Mouse (Mus musculus) mammary gland, adult 2 months (tissue): ENCODE measurements around the gene Glra1. TPM values are rescaled to one million over a fixed set of nuclear protein-coding genes. Genes with fewer than 3 reads are reported as not detected.

Experiments used
- polyA plus RNA-seq: library from polyadenylated mRNA; depleted of rRNA; stranded (reverse); fragments of >200 nt; gene quantifications from 2 replicates; pipeline ENCODE4 v1.2.3, GENCODE M21; 2012; ENCODE audit warnings: low replicate concordance; rRNA removed

The Glra1 gene
- polyA plus RNA-seq, result not detected in 2 replicates

GRCm38 (mm10) chr11:55607808-55608523 lies at the start of gene Glra1:
TSS of gene Glra1 (minus strand) at chr11:55608198.

GRCm38 (mm10) chr11:55469048-55469843 lies 138.8 kb downstream of the Glra1 start, which contains the start of gene G3bp1:
TSS of gene G3bp1 (plus strand) at chr11:55469685.

Other genes with a start within 250 kb of the Glra1 start
- 2,918 and 3,435 TPM in 2 replicates for gene Sparc, start 185.0 kb downstream of the Glra1 start, polyA plus RNA-seq
- 453 and 597 TPM in 2 replicates for gene Atox1, start 147.0 kb downstream of the Glra1 start, polyA plus RNA-seq
- gene G3bp1, start 138.5 kb downstream of the Glra1 start, polyA plus RNA-seq, result 26.4 and 29.3 TPM in 2 replicates